Mouse (Mus musculus): ENCODE data around the gene Dmbx1.
A peak's percentile ranks its signal among the peaks of the same experiment; 100 is the strongest.

Gene Dmbx1

DNA sequence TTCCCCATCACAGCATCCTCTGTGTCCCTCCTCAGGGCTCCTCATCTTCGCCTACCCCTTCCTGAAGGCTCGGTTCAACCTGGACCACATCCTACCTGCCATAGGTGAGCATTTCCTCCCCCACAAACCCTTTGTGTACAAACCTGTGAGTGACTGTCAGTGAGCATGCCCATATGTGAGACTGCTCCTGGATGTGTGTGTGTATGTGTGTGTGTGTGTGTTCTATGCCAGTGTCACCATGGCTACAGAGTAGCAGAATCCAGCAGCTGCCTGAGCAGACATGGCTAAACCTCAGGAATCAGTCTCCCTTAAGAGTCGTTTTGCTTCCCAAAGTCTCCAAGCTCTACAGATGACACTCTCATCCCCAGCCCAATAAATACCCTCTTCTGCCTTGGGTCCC, 53.9 kb downstream of the Dmbx1 start:
- DNase-seq: peak; percentile 30

DNA sequence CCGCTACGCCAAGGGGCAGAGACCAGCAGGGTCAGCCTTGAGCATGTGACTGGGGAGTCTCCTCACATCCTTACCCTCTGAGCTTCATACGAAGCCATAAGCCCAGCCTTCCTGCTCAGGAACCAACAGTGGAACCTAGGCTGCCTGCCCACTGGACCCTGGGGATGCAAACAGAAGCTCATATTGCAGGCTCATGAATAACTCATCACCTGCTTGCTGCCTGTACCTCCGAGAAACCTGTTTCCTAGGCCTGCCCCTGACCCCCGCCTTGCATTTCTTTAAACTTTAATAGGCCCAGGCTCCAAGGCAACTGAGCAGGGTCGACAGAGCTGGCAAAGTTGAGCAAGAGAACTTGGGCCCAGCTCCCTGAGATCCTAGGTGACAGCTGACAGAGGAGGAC, 55.7 kb downstream of the Dmbx1 start, which contains the start of gene Kncn:
TSS of gene Kncn (plus strand) at position 379 of the 400 bp plus-strand sequence.
- DNase-seq: peak; percentile 20

DNA sequence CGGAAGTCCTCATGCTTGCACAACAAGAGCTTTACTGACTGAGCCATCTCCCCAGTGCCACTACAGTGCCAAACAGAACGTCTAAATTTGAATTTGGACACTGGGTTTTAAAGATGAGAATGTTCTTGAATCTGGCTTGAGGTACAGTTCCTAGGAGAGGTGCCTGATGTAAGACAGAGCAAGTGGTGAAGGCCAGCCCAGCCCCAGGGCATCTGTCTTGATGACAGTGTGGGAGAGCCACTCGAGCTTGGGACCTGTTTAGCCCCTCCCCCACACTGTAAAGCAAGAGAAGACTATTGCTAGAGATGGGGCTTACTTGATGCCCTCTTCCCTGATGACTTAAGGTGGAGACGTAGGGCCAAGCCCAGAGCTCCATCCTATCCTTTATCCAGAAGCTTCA, 57.5 kb downstream of the Dmbx1 start:
- no peak for DNase-seq

DNA sequence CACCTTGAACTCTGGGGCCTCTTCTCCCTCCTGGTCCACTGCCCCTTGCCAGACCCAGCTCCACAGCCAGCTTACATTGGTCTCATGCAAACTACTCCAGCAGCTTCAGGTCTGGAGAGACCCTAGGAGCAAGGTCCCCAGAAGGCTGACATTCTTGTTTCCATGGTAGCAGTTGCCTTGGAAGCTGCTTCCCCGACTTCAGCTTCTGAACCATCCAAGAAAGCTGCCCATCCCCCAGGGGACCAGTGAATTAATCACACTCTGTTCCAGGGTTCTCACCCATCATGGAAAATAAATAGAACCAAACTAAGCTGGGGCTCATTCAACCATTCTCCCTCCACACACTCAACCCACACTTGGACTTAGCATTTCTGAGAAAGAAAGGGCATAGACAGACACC, 58.5 kb downstream of the Dmbx1 start:
- peak; percentile 62 for DNase-seq

DNA sequence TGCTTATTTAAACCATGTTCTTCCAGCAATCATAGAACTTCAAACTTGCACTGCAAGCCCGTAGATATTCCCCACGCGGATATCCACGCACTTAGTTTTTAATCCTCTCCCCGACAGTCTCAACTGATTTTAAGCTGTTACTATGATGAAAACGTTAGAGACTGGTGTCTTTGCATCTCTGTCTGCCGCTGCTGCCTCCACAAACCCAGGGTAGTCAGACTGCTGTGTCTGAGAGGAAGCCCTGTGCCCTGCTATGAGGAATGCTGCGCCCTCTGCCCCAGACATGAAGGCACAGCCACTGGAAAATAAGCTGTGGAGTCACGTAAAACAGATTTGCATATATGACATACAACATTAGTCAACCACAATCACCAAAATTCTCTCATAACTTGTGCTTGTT, 60.9 kb downstream of the Dmbx1 start:
- no peak for DNase-seq

DNA sequence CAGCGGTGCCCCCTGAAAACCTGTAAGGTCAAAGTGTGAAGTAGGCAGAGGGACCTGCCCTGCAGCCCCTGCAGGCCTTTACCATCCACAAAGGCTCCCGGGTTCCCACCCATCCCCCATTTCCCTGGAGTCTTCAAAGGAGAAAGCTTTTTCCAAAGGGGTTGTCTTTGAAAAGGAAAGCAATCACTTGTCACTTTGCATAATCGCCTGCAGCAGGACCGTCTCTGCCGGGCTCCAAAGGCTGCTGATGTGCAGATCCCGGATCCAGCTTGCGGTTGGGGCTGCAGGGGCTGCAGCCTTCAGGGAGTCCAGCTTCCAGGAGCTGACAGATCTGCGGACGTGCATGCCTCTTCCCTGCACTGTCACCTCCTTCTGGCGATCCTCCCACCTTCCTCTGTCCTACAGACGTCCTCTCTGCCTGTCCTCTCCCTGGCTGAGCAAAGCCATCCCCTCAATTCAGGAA, 61.5 kb downstream of the Dmbx1 start:
- DNase-seq: peak; percentile 71

DNA sequence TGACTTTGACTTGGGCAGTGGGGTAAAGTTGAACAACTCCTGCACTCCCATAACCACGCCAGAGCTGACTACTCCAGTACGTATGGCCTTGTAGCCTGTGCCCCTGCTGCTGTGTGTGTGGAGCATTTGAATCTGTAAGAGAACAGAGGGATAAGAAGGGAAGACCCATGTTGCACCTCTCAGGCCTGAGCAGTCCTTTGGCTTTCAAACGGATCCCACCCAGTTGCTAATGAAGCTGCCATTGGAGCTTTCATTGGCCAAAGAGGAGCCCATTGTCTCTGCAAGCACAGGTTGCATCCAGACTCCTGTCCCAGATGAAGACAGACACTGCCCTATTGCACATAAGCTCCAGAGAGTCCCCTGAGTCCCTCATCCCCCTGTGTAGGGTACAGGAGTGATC, 66.5 kb downstream of the Dmbx1 start:
- no peak for DNase-seq

DNA sequence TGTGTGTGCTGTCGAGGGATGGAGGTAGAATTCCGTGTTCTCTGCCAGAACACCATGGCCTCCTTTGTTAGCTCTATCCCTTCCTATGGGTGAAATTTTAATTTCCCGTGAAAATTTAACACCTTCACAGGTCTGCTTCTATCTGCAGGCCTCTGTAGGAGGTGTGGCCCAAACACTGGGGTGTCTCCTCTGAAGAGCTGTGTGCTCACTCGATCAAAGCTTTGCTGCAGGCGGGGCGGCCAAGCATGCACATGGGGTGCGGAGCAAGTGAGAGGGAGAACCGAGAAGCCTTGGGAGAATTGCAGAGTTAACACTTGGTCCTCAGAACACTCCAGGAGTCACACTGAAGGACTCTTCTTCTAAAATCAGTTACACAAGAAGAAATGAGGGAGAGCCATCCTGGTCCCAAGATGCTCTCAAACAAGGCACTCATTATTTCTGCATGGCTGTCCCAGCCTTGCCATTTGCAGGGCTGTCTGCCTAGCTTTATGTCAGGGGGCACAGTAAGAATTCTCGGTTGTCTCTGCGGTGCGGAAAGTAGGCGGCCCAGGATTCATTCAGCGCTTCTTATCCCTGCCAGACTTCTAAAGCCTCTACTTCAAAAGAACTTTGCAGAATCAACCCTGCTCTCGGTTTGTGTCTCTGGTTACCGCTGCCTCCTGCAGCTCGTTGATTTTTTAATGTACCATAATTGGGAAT, 70.1 kb downstream of the Dmbx1 start:
- DNase-seq: peak; percentile 62
